Mouse (Mus musculus): ENCODE results near the gene Ckap5. TPM values are rescaled to one million over a fixed set of nuclear protein-coding genes. Genes with fewer than 3 reads are reported as not detected.

Ckap5 gene
- polyA plus RNA-seq, 1 experiment from 2014 or later: 77.6 TPM

DNA sequence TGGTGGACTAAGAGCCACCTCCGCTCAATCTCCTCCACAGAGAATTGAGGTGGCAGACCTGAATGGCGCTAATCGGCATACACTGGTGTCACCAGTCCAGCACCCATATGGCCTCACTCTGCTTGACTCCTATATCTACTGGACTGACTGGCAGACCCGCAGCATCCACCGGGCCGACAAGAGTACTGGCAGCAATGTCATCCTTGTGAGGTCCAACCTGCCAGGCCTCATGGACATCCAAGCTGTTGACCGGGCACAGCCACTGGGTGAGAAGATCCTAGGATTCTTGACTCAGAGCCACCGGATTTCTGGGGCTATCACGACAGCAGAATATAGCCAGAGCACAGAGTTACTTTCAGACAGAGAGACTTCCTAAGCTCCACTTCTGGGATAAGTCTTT lies 32.6 kb upstream of the Ckap5 start:
- Histone ChIP-seq H3K27me3 (replicated peaks; ENCODE audit: control insufficient read depth, insufficient read depth, low read length) (no peaks in the 10 kb centered on the region), H3K27ac (ENCODE audit: low read depth) (no peak overlapping the region), H3K4me1 (replicated peaks; ENCODE audit: control insufficient read depth, insufficient read depth, low read length) (no peaks in the 10 kb centered on the region), H3K9ac (ENCODE audit: low read length) (no peak overlapping the region), H3K36me3 (ENCODE audit: control insufficient read depth, insufficient read depth, low read length) (peaks cover 92% of the 10 kb centered on the region), H3K4me3 (ENCODE audit: low read depth, low read length) (no peak overlapping the region), H3K4me2 (ENCODE audit: low read length) (no peak overlapping the region), H3K9me3 (ENCODE audit: control insufficient read depth, low read length) (no peaks in the 10 kb centered on the region)
- ATAC-seq (replicated peaks; ENCODE audit: low FRiP score, low TSS enrichment, low read depth): no peak
- no peak for DNase-seq (ENCODE audit: low spot score)
- 92% methylated on average over 9 of the region's 9 CpGs for WGBS

DNA sequence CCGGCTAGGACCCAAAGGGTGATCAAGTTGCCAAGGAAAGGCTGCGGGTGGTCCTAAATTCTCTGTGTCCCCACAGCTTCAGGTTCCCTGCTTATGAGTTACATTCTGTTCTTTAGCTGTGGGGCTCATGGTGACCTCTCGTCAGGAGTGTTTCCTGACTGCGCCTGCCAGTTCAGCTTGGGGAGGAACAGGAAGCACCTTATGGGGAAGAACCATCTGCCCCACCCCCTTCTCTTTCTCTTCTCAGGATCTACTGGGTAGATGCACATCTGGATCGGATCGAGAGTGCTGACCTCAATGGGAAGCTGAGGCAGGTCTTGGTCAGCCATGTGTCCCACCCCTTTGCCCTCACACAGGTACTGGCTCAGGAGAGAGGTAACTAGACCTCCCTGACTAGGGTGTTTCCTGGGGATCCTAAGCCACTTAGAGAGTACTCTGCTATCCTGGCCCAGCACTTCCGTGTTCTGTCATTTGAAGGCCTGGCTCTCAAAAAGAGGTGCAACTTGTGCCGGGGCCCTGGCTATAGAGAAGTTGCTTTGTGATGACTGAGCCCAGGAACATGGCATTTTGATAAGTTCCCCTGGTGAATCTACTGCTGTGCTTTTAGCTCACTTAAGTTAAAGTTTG lies 28.4 kb upstream of the Ckap5 start:
- WGBS: 90% methylated on average over 8 of the region's 8 CpGs
- DNase-seq (ENCODE audit: low spot score) (no peak), ATAC-seq (replicated peaks; ENCODE audit: low FRiP score, low TSS enrichment, low read depth) (no peak)
- H3K4me2 ChIP-seq (ENCODE audit: low read length): no peak overlapping the region
- no peak overlapping the region for H3K27ac ChIP-seq (ENCODE audit: low read depth)
- H3K27me3 ChIP-seq (replicated peaks; ENCODE audit: control insufficient read depth, insufficient read depth, low read length): no peaks in the 10 kb centered on the region
- H3K36me3 ChIP-seq (ENCODE audit: control insufficient read depth, insufficient read depth, low read length): peaks cover 79% of the 10 kb centered on the region
- no peaks in the 10 kb centered on the region for H3K4me1 ChIP-seq (replicated peaks; ENCODE audit: control insufficient read depth, insufficient read depth, low read length)
- no peak overlapping the region for H3K4me3 ChIP-seq (ENCODE audit: low read depth, low read length)
- no peak overlapping the region for H3K9ac ChIP-seq (ENCODE audit: low read length)
- no peaks in the 10 kb centered on the region for H3K9me3 ChIP-seq (ENCODE audit: control insufficient read depth, low read length)

DNA sequence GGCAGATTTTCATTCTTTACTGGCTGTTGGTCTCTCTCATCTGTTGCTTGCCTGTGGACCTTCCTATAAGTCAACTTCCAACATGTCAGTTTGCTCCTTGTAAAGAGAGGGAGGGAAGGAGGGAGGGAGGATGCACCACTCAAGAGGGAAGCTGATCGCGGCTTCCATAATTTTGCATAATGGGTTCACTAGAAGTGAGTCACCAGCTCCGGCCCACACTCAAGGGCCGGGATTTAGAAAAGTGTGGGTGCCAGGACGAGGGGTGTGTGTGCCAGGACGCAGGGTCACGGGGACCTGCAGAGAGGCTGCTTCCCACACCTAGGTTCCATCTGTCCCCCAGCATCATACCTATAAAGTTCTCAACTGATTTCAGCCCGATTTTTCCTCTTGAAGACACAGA lies 18.5 kb upstream of the Ckap5 start:
- H3K27me3 ChIP-seq (replicated peaks; ENCODE audit: control insufficient read depth, insufficient read depth, low read length): no peaks in the 10 kb centered on the region
- no peak overlapping the region for H3K4me2 ChIP-seq (ENCODE audit: low read length)
- DNase-seq (ENCODE audit: low spot score) (no peak), ATAC-seq (replicated peaks; ENCODE audit: low FRiP score, low TSS enrichment, low read depth) (no peak)
- H3K4me3 ChIP-seq (ENCODE audit: low read depth, low read length): no peak overlapping the region
- no peak overlapping the region for H3K27ac ChIP-seq (ENCODE audit: low read depth)
- WGBS: 91% methylated on average over 8 of the region's 8 CpGs
- H3K9ac ChIP-seq (ENCODE audit: low read length): no peak overlapping the region
- no peaks in the 10 kb centered on the region for H3K4me1 ChIP-seq (replicated peaks; ENCODE audit: control insufficient read depth, insufficient read depth, low read length)
- H3K36me3 ChIP-seq (ENCODE audit: control insufficient read depth, insufficient read depth, low read length): peaks cover 62% of the 10 kb centered on the region
- no peaks in the 10 kb centered on the region for H3K9me3 ChIP-seq (ENCODE audit: control insufficient read depth, low read length)

DNA sequence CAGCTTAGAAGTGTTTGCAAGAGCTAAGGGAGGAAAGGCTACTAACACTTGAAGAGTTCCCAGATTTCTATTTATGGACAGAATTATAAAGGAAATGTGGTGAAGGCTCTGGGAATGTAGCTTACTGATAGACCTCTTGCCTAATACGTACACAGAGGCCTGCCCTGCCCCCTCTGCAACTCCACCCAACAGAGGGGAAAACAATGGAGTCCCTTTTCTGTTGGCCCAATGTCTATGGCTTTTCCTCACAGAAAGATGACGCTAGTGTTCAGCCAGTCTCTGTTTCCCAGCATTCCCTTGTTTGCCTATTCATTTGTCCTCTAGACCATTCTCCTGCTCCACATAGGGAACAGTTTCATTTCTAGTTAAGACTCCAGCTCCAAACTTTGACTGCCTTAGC lies 9.4 kb upstream of the Ckap5 start:
- no peak for DNase-seq (ENCODE audit: low spot score)
- Histone ChIP-seq H3K9ac (ENCODE audit: low read length) (no peak overlapping the region), H3K27me3 (replicated peaks; ENCODE audit: control insufficient read depth, insufficient read depth, low read length) (no peaks in the 10 kb centered on the region), H3K4me3 (ENCODE audit: low read depth, low read length) (no peak overlapping the region), H3K9me3 (ENCODE audit: control insufficient read depth, low read length) (no peaks in the 10 kb centered on the region), H3K4me2 (ENCODE audit: low read length) (no peak overlapping the region), H3K4me1 (replicated peaks; ENCODE audit: control insufficient read depth, insufficient read depth, low read length) (no peaks in the 10 kb centered on the region), H3K27ac (ENCODE audit: low read depth) (no peak overlapping the region), H3K36me3 (ENCODE audit: control insufficient read depth, insufficient read depth, low read length) (peaks cover 19% of the 10 kb centered on the region)
- WGBS: 27% methylated on average over 2 of the region's 2 CpGs
- no peak for ATAC-seq (replicated peaks; ENCODE audit: low FRiP score, low TSS enrichment, low read depth)

DNA sequence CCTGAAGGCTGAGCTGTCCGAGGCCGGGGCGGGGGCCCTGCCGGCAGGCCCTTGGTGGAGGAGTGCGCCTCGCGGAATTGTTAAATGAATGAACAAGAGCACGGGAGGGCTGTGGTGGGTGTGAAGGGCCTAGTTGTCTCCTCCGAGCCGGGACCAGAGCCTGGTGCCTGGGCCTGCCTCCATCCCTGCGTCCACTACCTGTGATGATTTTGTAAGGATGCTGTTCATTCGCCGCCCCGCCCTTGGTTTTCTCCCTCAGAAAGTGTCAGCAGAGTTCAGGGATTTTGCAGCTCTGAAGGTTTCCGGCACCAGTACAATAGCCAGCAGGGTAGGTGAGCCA lies 555 bp downstream of the Ckap5 start:
- H3K9ac ChIP-seq (ENCODE audit: low read length): peak overlapping the region; percentile 98
- H3K9me3 ChIP-seq (ENCODE audit: control insufficient read depth, low read length): no peaks in the 10 kb centered on the region
- peaks cover 3% of the 10 kb centered on the region; the same call in 1 of the 2 replicates for H3K4me1 ChIP-seq (replicated peaks; ENCODE audit: control insufficient read depth, insufficient read depth, low read length)
- no peaks in the 10 kb centered on the region for H3K27me3 ChIP-seq (replicated peaks; ENCODE audit: control insufficient read depth, insufficient read depth, low read length)
- no peak; the same call in 1 of the 2 replicates for ATAC-seq (replicated peaks; ENCODE audit: low FRiP score, low TSS enrichment, low read depth)
- H3K36me3 ChIP-seq (ENCODE audit: control insufficient read depth, insufficient read depth, low read length): 0 out of 2 replicates have a peak, but pooled peaks cover 4% of the 10 kb centered on the region
- H3K4me3 ChIP-seq (ENCODE audit: low read depth, low read length): peak overlapping the region; percentile 91
- no peak for DNase-seq (ENCODE audit: low spot score)
- H3K4me2 ChIP-seq (ENCODE audit: low read length): peak overlapping the region; percentile 76
- 0% methylated on average over 15 of the region's 15 CpGs for WGBS
- peak overlapping the region; percentile 86 for H3K27ac ChIP-seq (ENCODE audit: low read depth)

DNA sequence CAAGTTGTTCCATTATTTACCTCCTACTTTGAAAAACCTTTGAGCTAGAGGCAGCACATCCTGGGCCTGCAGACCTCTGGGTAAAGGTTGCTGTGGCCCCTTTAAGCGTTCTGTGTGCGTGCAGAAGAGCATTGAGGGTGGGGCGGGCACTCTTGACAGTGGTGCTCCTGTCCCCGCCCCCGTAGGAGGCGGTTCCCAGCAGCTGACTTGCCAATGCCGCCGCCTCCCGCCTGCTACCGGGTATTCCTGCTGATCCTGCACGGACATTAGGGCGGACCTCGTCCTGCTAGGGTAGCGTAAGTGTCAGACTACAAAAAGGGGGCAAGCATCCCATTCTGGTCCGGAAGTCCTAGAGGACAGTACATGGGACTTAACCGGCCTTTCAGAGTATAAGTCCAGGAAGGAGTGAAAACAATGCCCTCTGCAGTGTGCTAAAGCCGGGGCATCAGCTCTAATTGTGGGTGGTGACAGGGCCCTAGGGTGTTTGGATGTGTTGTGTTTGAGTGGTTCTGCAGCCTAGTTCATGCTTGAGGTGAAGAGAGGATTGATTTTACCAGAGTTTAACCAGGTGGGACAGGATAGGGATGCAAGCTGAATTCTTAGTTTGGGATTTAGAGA lies 11.1 kb downstream of the Ckap5 start:
- peak overlapping the region; percentile 44 for H3K4me2 ChIP-seq (ENCODE audit: low read length)
- no peaks in the 10 kb centered on the region for H3K9me3 ChIP-seq (ENCODE audit: control insufficient read depth, low read length)
- 0 out of 2 replicates have a peak, but pooled peaks cover 4% of the 10 kb centered on the region for H3K4me1 ChIP-seq (replicated peaks; ENCODE audit: control insufficient read depth, insufficient read depth, low read length)
- H3K36me3 ChIP-seq (ENCODE audit: control insufficient read depth, insufficient read depth, low read length): 0 out of 2 replicates have a peak, but pooled peaks cover 3% of the 10 kb centered on the region
- ATAC-seq (replicated peaks; ENCODE audit: low FRiP score, low TSS enrichment, low read depth) (peak; percentile 92), DNase-seq (ENCODE audit: low spot score) (peak; percentile 81)
- H3K4me3 ChIP-seq (ENCODE audit: low read depth, low read length): peak overlapping the region; percentile 29
- 5% methylated on average over 17 of the region's 17 CpGs for WGBS
- no peaks in the 10 kb centered on the region for H3K27me3 ChIP-seq (replicated peaks; ENCODE audit: control insufficient read depth, insufficient read depth, low read length)
- no peak overlapping the region for H3K9ac ChIP-seq (ENCODE audit: low read length)
- no peak overlapping the region for H3K27ac ChIP-seq (ENCODE audit: low read depth)

DNA sequence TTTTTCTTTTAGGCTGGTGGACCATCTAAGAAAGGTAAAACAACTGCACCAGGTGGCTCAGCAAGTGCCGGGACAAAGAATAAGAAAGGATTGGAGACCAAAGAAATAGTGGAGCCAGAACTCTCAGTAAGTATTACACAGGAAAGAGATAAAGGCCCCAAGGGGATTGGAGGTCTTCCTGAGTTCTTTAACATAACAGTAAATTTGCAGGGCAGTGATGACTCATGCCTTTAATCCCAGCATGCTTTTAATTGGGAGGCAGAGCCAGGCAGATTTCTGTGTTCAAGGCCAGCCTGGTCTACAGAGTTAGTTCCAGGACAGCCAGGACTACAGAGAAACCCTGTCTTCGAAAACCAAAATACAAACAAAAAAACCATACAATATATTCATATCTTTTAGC lies 41.6 kb downstream of the Ckap5 start:
- peaks cover 91% of the 10 kb centered on the region for H3K36me3 ChIP-seq (ENCODE audit: control insufficient read depth, insufficient read depth, low read length)
- 88% methylated on average over 2 of the region's 2 CpGs for WGBS
- ATAC-seq (replicated peaks; ENCODE audit: low FRiP score, low TSS enrichment, low read depth): no peak

DNA sequence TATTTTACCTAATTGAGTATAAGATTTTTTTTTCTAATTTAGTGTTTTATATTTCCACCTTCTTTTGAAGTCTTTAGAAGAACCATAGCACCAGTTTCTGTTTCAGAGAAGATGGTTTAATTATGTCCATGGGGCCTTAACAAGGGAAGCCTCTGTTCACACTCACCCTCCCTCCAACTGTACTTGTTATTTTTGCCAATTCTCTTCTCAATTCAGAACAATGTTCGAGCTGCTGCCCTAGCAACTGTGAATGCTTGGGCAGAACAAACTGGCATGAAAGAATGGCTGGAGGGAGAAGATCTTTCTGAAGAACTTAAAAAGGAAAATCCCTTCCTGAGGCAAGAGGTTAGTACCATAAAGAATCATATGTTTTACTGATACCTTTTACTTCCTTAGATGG lies 54.3 kb downstream of the Ckap5 start:
- Histone ChIP-seq H3K36me3 (ENCODE audit: control insufficient read depth, insufficient read depth, low read length) (peaks cover 86% of the 10 kb centered on the region), H3K4me2 (ENCODE audit: low read length) (no peak overlapping the region), H3K9ac (ENCODE audit: low read length) (no peak overlapping the region), H3K9me3 (ENCODE audit: control insufficient read depth, low read length) (no peaks in the 10 kb centered on the region), H3K4me3 (ENCODE audit: low read depth, low read length) (no peak overlapping the region), H3K27me3 (replicated peaks; ENCODE audit: control insufficient read depth, insufficient read depth, low read length) (no peaks in the 10 kb centered on the region), H3K27ac (ENCODE audit: low read depth) (no peak overlapping the region), H3K4me1 (replicated peaks; ENCODE audit: control insufficient read depth, insufficient read depth, low read length) (no peaks in the 10 kb centered on the region)
- no peak for DNase-seq (ENCODE audit: low spot score)
- no peak for ATAC-seq (replicated peaks; ENCODE audit: low FRiP score, low TSS enrichment, low read depth)
- WGBS: 79% methylated on average over 1 of the region's 1 CpGs

More for the DNA sequence above, 41.6 kb downstream of the Ckap5 start:
- Histone ChIP-seq H3K4me1 (replicated peaks; ENCODE audit: control insufficient read depth, insufficient read depth, low read length) (no peaks in the 10 kb centered on the region), H3K4me2 (ENCODE audit: low read length) (no peak overlapping the region), H3K27ac (ENCODE audit: low read depth) (no peak overlapping the region), H3K27me3 (replicated peaks; ENCODE audit: control insufficient read depth, insufficient read depth, low read length) (no peaks in the 10 kb centered on the region), H3K9me3 (ENCODE audit: control insufficient read depth, low read length) (no peaks in the 10 kb centered on the region), H3K9ac (ENCODE audit: low read length) (no peak overlapping the region), H3K4me3 (ENCODE audit: low read depth, low read length) (no peak overlapping the region)
- DNase-seq (ENCODE audit: low spot score): no peak

DNA sequence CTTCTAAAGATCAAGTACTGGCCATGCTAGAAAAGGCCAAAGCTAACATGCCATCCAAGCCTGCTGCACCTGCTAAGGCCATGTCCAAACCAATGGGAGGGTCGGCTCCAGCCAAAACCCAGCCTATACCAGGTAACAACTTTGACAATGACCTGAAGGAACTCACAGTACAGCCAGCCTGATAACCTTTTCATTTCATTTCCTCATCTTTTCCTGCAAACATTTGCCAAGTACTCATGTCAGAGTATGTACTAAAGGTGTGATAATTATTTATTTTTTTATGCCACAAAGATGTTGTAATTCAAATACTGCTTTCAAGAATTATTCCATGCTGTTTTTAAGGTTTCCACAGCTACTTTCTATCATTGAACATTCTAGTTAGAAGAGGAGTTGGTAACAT lies 59.7 kb downstream of the Ckap5 start:
- H3K9me3 ChIP-seq (ENCODE audit: control insufficient read depth, low read length): no peaks in the 10 kb centered on the region
- H3K9ac ChIP-seq (ENCODE audit: low read length): no peak overlapping the region
- H3K36me3 ChIP-seq (ENCODE audit: control insufficient read depth, insufficient read depth, low read length): peaks cover 79% of the 10 kb centered on the region
- H3K4me2 ChIP-seq (ENCODE audit: low read length): no peak overlapping the region
- DNase-seq (ENCODE audit: low spot score) (no peak), ATAC-seq (replicated peaks; ENCODE audit: low FRiP score, low TSS enrichment, low read depth) (no peak)
- no peak overlapping the region for H3K4me3 ChIP-seq (ENCODE audit: low read depth, low read length)
- H3K4me1 ChIP-seq (replicated peaks; ENCODE audit: control insufficient read depth, insufficient read depth, low read length): no peaks in the 10 kb centered on the region
- H3K27me3 ChIP-seq (replicated peaks; ENCODE audit: control insufficient read depth, insufficient read depth, low read length): no peaks in the 10 kb centered on the region
- no peak overlapping the region for H3K27ac ChIP-seq (ENCODE audit: low read depth)
- 94% methylated on average over 1 of the region's 1 CpGs for WGBS
